Mouse (Mus musculus): ENCODE data around the gene Fam76b. TPM values are rescaled to one million over a fixed set of nuclear protein-coding genes. Genes with fewer than 3 reads are reported as not detected.

Fam76b gene
- total and polyA plus RNA-seq, 3 experiments: 27.9 to 43.8 (median 39.2) TPM

DNA sequence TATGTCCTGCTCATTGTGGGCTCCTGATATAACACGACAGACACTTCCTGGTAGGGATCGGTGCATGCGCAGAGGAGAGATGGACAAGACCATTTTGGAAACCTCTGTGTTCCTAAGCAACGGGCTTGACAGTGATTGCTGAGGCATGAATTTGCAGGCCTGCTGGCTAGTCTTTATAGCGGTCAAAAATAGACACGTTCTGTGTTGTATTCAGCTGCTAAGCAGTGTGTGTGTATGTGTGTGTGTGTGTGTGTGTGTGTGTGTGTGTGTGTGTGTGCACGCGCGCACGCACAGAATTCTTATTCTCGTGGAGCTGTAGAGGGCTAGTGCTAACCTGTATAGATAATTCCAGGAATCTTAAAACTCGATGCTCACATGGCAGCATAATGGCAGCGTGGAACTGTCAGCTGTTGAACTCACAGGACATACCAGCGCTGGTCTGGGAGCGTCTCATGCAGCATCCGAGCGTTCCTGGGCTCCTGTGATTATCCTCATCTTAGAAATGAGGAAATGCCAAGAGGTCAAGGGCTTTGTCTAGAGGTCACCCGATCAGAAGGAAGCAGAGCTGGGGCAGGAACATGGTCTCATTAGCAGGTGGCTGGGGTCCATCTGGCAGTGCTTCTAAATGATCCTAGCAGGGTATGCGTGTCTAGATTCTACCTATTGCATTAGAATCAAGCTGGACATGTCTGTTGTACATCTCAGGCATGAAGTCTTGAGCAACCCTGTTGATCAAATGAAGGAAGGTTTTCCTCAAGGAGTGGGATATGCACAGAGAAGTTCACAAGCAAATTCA, 71.2 kb downstream of the Fam76b start:
- Histone ChIP-seq H3K27ac (ENCODE audit: control insufficient read depth, low read depth, low read length) (no peak overlapping the region), H3K9me3 (replicated peaks; ENCODE audit: insufficient read depth, low read length) (no peaks in the 10 kb centered on the region), H3K27me3 (ENCODE audit: control insufficient read depth in 1 of 2, insufficient read depth in 2 of 2, low read length in 2 of 2) (peaks cover 1 to 11% of the 10 kb centered on the region in 2 experiments), H3K79me2 (ENCODE audit: control insufficient read depth, insufficient read depth, low read length, poor library complexity) (no peaks in the 10 kb centered on the region), H3K4me1 (ENCODE audit: control insufficient read depth in 1 of 2, insufficient read depth in 2 of 2, low read length in 2 of 2) (no peaks in the 10 kb centered on the region), H3K36me3 (ENCODE audit: control insufficient read depth in 1 of 2, insufficient read depth in 2 of 2, low read length in 2 of 2) (no peaks in the 10 kb centered on the region), H3K9ac (ENCODE audit: control insufficient read depth, low read depth, low read length, poor library complexity, severe bottlenecking) (no peak overlapping the region), H3K4me3 (ENCODE audit: control insufficient read depth in 1 of 2, insufficient read depth in 1 of 2, low read depth in 2 of 2, low read length in 2 of 2) (no peak overlapping the region)
- TF ChIP-seq CTCF (IDR thresholded peaks at IDR 0.05 in 2 of 3, conservative IDR thresholded peaks at IDR 0.05 in 1 of 3; ENCODE audit: control insufficient read depth in 1 of 3, insufficient read depth in 1 of 3, low read depth in 2 of 3, low read length in 3 of 3, poor library complexity in 1 of 3, severe bottlenecking in 1 of 3): no peak
- TF ChIP-seq GABPA (IDR thresholded peaks at IDR 0.05; ENCODE audit: low read depth, low read length): no peak
- no peak for TF ChIP-seq GATA1 (IDR thresholded peaks at IDR 0.05; ENCODE audit: low read depth, low read length)
- no peak for TF ChIP-seq TAL1 (IDR thresholded peaks at IDR 0.05; ENCODE audit: low read length)
- TF ChIP-seq ETS1 (IDR thresholded peaks at IDR 0.05; ENCODE audit: low read depth, low read length): no peak
- no peak for TF ChIP-seq ZMIZ1 (IDR thresholded peaks at IDR 0.05; ENCODE audit: low read depth, low read length)
- TF ChIP-seq E2F4 (IDR thresholded peaks at IDR 0.05; ENCODE audit: borderline replicate concordance, low read depth, low read length): no peak
- no peak for TF ChIP-seq POLR2AphosphoS5 (IDR thresholded peaks at IDR 0.05; ENCODE audit: borderline replicate concordance, low read depth, low read length)
- no peak for TF ChIP-seq HCFC1 (IDR thresholded peaks at IDR 0.05; ENCODE audit: low read depth, low read length)
- TF ChIP-seq JUND (IDR thresholded peaks at IDR 0.05; ENCODE audit: low read depth, low read length): no peak
- TF ChIP-seq RAD21 (IDR thresholded peaks at IDR 0.05; ENCODE audit: low read depth, low read length): no peak
- DNase-seq (ENCODE audit: low read depth, low spot score): no peak

GRCm38 (mm10) chr9:13902030-13902429, 74.5 kb downstream of the Fam76b start:
- TF ChIP-seq MXI1 (IDR thresholded peaks at IDR 0.05; ENCODE audit: low read depth, low read length): no peak
- TF ChIP-seq ZKSCAN1 (IDR thresholded peaks at IDR 0.05; ENCODE audit: low read depth, low read length): no peak
- no peak for TF ChIP-seq ZMIZ1 (IDR thresholded peaks at IDR 0.05; ENCODE audit: low read depth, low read length)
- no peak for TF ChIP-seq NELFE (IDR thresholded peaks at IDR 0.05; ENCODE audit: low read depth, low read length)
- TF ChIP-seq POLR2AphosphoS2 (IDR thresholded peaks at IDR 0.05; ENCODE audit: low read length): no peak
- no peak for TF ChIP-seq RCOR1 (IDR thresholded peaks at IDR 0.05; ENCODE audit: low read depth, low read length)
- no peak for TF ChIP-seq CHD1 (IDR thresholded peaks at IDR 0.05; ENCODE audit: low read depth, low read length)
- no peak for TF ChIP-seq POLR2A (IDR thresholded peaks at IDR 0.05; ENCODE audit: control insufficient read depth in 1 of 2, insufficient read depth in 1 of 2, low read depth in 1 of 2, low read length in 2 of 2, poor library complexity in 1 of 2)
- no peak for TF ChIP-seq EP300 (IDR thresholded peaks at IDR 0.05; ENCODE audit: low read depth in 1 of 2, low read length in 2 of 2)
- no peak for TF ChIP-seq E2F4 (IDR thresholded peaks at IDR 0.05; ENCODE audit: borderline replicate concordance, low read depth, low read length)
- no peak for TF ChIP-seq UBTF (IDR thresholded peaks at IDR 0.05; ENCODE audit: borderline replicate concordance, insufficient read depth, low read depth, low read length)
- TF ChIP-seq MEF2A (IDR thresholded peaks at IDR 0.05; ENCODE audit: extremely low read depth, insufficient replicate concordance, low read depth, low read length, poor library complexity, severe bottlenecking): no peak

More at GRCm38 (mm10) chr9:13902030-13902429, 74.5 kb downstream of the Fam76b start:
- Histone ChIP-seq H3K9ac (ENCODE audit: control insufficient read depth, low read depth, low read length, poor library complexity, severe bottlenecking) (no peak overlapping the region), H3K27me3 (ENCODE audit: control insufficient read depth in 1 of 2, insufficient read depth in 2 of 2, low read length in 2 of 2) (peaks cover 2 to 13% of the 10 kb centered on the region in 2 experiments; a peak in 3 of 4 replicates), H3K4me3 (ENCODE audit: control insufficient read depth in 1 of 2, insufficient read depth in 1 of 2, low read depth in 2 of 2, low read length in 2 of 2) (no peak overlapping the region), H3K4me1 (ENCODE audit: control insufficient read depth in 1 of 2, insufficient read depth in 2 of 2, low read length in 2 of 2) (no peaks in the 10 kb centered on the region), H3K27ac (ENCODE audit: control insufficient read depth, low read depth, low read length) (no peak overlapping the region), H3K79me2 (ENCODE audit: control insufficient read depth, insufficient read depth, low read length, poor library complexity) (no peaks in the 10 kb centered on the region), H3K9me3 (replicated peaks; ENCODE audit: insufficient read depth, low read length) (no peaks in the 10 kb centered on the region), H3K36me3 (ENCODE audit: control insufficient read depth in 1 of 2, insufficient read depth in 2 of 2, low read length in 2 of 2) (no peaks in the 10 kb centered on the region)
- DNase-seq (ENCODE audit: low read depth, low spot score): no peak

Data from MEL (cell line).